Comparison of ENCODE assay signal across 8 mouse cellular contexts in genomic region chr17:32113523-32114421, GRCm38 (mm10). TPM values are rescaled to one million over a fixed set of nuclear protein-coding genes. Genes with fewer than 3 reads are reported as not detected.
A peak's percentile ranks its signal among the peaks of the same experiment; 100 is the strongest.
DNase-seq lines count a peak whose midpoint lies in the region; ATAC-seq lines count a peak whose summit lies in the region.

No protein-coding gene starts in this region.

- no peaks in the 10 kb centered on the region; the same call in 1 of the 2 replicates for H3K4me1 ChIP-seq in forebrain, embryonic 14.5 days (ENCODE audit: control insufficient read depth, insufficient read depth, low read length)

- no peaks in the 10 kb centered on the region for H3K36me3 ChIP-seq in forebrain, embryonic 14.5 days (ENCODE audit: control insufficient read depth, insufficient read depth, low read length)
- no peaks in the 10 kb centered on the region for H3K36me3 ChIP-seq in macrophage (ENCODE audit: inconsistent target)

- no peaks in the 10 kb centered on the region for H3K9me3 ChIP-seq in forebrain, embryonic 14.5 days (replicated peaks; ENCODE audit: control insufficient read depth, low read length)

- peaks cover 3% of the 10 kb centered on the region; the same call in 1 of the 2 replicates for H3K27me3 ChIP-seq in forebrain, embryonic 14.5 days (replicated peaks; ENCODE audit: control insufficient read depth, insufficient read depth, low read length)

- H3K79me2 ChIP-seq in macrophage (ENCODE audit: inconsistent target): no peaks in the 10 kb centered on the region

- ATAC-seq in forebrain, embryonic 14.5 days: peak; percentile 49; the same call in 1 of the 2 replicates
- ATAC-seq in inflammation-experienced regulatory T-cells, adult 6 months: no peak

- intact Hi-C loops in heart, postnatal 36 days (cut with DNase I): no loop called here

- peak overlapping the region; percentile 47 for H3K9ac ChIP-seq in forebrain, embryonic 14.5 days (ENCODE audit: low read length)

- H3K27ac ChIP-seq in forebrain, embryonic 14.5 days (ENCODE audit: low read depth, low read length): no peak overlapping the region
- no peak overlapping the region for H3K27ac ChIP-seq in macrophage

- WGBS in forebrain, embryonic 14.5 days: 2% methylated on average over 55 of the region's 56 CpGs
- 7% methylated on average over 51 of the region's 56 CpGs for WGBS in macrophage (ENCODE audit: missing documents)

- DNase-seq in MN1 (ENCODE audit: low spot score): peak; percentile 68
- peak; percentile 63 for DNase-seq in c-Kit-negative CD71-positive TER-119-positive erythroid progenitor cells, embryonic 14.5 days (ENCODE audit: low read depth, low spot score)
- DNase-seq in forebrain, embryonic 14.5 days (ENCODE audit: low spot score): peak; percentile 48
- peak; percentile 63 to 75 for DNase-seq in heart, postnatal 36 days
- DNase-seq in left cerebral cortex, adult 8-10 months (ENCODE audit: low spot score in 2 of 2): peak; percentile 51 to 62
- peak; percentile 36 to 57 for DNase-seq in right cerebral cortex, postnatal 36 days (ENCODE audit: low spot score in 2 of 2)

- H3K4me3 ChIP-seq in forebrain, embryonic 14.5 days (ENCODE audit: low read depth, low read length): peak overlapping the region; percentile 38
- H3K4me3 ChIP-seq in macrophage (ENCODE audit: inconsistent target): peak overlapping the region; percentile 10; the same call in 1 of the 2 replicates

- H3K4me2 ChIP-seq in forebrain, embryonic 14.5 days (ENCODE audit: low read length): peak overlapping the region; percentile 77

RNA-seq across cellular contexts. Expression of gene Notch3, which starts 52.9 kb away (rescaled TPM):
- polyA plus RNA-seq in forebrain, embryonic 14.5 days (2014; fragmentation: Nextera tagmentation; extraction: Ambion mirVana): 5.6 and 6.0 TPM in 2 replicates
- 10 to 100 TPM; 25.1 to 26.4 TPM for total RNA-seq in heart, postnatal 36 days (2021)
- 10 to 100 TPM in 2 of 4 experiments, 1 to 10 TPM in 2; 8.6 to 12.2 (median 9.7) TPM for total RNA-seq in left cerebral cortex, adult 8-10 months (2022)
- total RNA-seq in macrophage (2018; cell fraction: chromatin; rRNA removed): 1 to 10 TPM in 1 of 26 experiments, not detected in 25; 1.5 TPM
- total RNA-seq in macrophage (2018; cell fraction: cytosol; rRNA removed): not detected
- under 1 TPM in 4 of 26 experiments, not detected in 22; 0.06 to 0.40 (median 0.15) TPM for total RNA-seq in macrophage (2018; cell fraction: nucleus; rRNA removed)
- not detected in 3 replicates for polyA plus RNA-seq in macrophage (2018)
- not detected for polyA plus RNA-seq in inflammation-experienced regulatory T-cells, adult 6 months (2017; shearing (Covaris generic))
